Mouse (Mus musculus): ENCODE results near the gene Heatr4. TPM values are rescaled to one million over a fixed set of nuclear protein-coding genes. Genes with fewer than 3 reads are reported as not detected.

The Heatr4 gene
- polyA plus RNA-seq, 1 experiment from 2014 or later, result not detected

DNA sequence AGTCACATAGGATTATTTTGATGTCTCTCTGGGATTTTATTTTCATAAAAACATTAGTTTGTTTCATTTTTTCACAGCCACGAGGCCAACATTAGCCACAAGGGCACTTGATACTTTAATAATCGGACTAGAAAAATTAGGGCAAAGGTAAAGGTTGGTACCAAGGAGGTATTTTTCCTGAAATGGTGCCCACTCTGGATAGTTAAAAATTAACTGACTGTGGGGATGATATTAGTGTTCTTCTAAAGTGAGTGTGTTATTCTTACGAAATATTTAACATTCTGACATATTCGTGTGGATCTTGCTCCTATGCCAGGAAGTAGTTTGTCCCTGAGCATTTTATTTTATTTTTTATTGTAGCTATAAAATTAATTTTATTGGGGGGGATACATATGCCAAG, 3.0 kb downstream of the Heatr4 start:
- no peak overlapping the region for H3K4me3 ChIP-seq (ENCODE audit: low read length)
- H3K9me3 ChIP-seq (ENCODE audit: control insufficient read depth, low read length), result peaks cover 2% of the 10 kb centered on the region; the same call in 1 of the 2 replicates
- WGBS, result 55% methylated on average over 4 of the region's 4 CpGs

DNA sequence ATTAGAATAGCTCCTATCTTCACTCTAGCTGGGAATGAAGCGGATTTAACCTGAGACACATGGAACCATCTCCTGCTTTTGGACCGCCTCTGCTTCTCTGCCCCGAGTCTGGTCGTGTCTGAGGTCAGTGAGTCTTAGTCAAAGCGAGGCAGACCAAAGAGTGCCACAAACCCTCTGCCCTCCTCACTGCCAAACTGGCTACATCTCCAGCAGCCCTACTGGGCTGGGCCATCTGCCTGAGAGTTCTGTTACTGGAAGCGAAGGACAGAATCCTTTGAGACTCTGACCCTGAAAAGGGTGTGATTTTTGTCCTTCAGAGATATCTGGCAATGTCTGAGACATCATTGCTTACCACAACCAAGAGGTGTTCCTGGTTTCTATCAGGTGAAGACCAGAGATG, 5.8 kb downstream of the Heatr4 start:
- no peak for ATAC-seq (ENCODE audit: low read depth)

More for the DNA sequence above, 3.0 kb downstream of the Heatr4 start:
- H3K4me2 ChIP-seq (ENCODE audit: low read depth, low read length), result no peak overlapping the region
- no peak for ATAC-seq (ENCODE audit: low read depth)
- peaks cover 7% of the 10 kb centered on the region; the same call in 1 of the 2 replicates for H3K4me1 ChIP-seq (replicated peaks; ENCODE audit: control insufficient read depth, insufficient read depth, low read length)
- no peak overlapping the region for H3K27ac ChIP-seq (ENCODE audit: low read length)
- H3K36me3 ChIP-seq (ENCODE audit: control insufficient read depth, insufficient read depth, low read length), result no peaks in the 10 kb centered on the region
- no peak overlapping the region for H3K9ac ChIP-seq (ENCODE audit: low read length)
- H3K27me3 ChIP-seq (ENCODE audit: control insufficient read depth, insufficient read depth, low read depth, low read length), result no peaks in the 10 kb centered on the region

DNA sequence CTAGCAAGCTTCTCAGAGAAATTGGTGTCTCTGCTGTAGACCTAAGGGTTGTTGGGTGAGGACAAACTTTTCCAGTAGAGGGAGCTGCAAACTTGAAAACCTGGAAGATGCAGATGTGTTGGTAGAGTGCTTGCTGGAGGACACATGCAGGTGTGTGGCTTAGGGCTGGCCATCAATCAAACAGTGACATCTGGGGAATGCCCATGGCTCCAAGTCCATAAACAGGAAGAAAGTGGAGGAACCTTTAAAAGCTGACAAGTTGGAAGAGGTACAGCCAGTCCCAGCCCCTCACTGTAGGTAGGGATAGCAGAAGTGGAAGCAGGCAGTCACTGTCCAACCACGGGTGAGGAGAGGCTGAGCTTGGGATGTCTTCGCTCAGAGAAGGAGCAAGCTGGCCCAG, 12.5 kb downstream of the Heatr4 start:
- no peaks in the 10 kb centered on the region for H3K27me3 ChIP-seq (ENCODE audit: control insufficient read depth, insufficient read depth, low read depth, low read length)
- no peak overlapping the region for H3K27ac ChIP-seq (ENCODE audit: low read length)
- peak; percentile 69; the same call in 1 of the 2 replicates for ATAC-seq (ENCODE audit: low read depth)

More for the DNA sequence above, 5.8 kb downstream of the Heatr4 start:
- peaks cover 5% of the 10 kb centered on the region; the same call in 1 of the 2 replicates for H3K4me1 ChIP-seq (replicated peaks; ENCODE audit: control insufficient read depth, insufficient read depth, low read length)
- 89% methylated on average over 6 of the region's 6 CpGs for WGBS
- H3K4me3 ChIP-seq (ENCODE audit: low read length), result no peak overlapping the region
- no peaks in the 10 kb centered on the region for H3K36me3 ChIP-seq (ENCODE audit: control insufficient read depth, insufficient read depth, low read length)
- H3K4me2 ChIP-seq (ENCODE audit: low read depth, low read length), result no peak overlapping the region
- H3K27me3 ChIP-seq (ENCODE audit: control insufficient read depth, insufficient read depth, low read depth, low read length), result no peaks in the 10 kb centered on the region
- peaks cover 2% of the 10 kb centered on the region; the same call in 1 of the 2 replicates for H3K9me3 ChIP-seq (ENCODE audit: control insufficient read depth, low read length)
- H3K27ac ChIP-seq (ENCODE audit: low read length), result no peak overlapping the region
- H3K9ac ChIP-seq (ENCODE audit: low read length), result no peak overlapping the region

DNA sequence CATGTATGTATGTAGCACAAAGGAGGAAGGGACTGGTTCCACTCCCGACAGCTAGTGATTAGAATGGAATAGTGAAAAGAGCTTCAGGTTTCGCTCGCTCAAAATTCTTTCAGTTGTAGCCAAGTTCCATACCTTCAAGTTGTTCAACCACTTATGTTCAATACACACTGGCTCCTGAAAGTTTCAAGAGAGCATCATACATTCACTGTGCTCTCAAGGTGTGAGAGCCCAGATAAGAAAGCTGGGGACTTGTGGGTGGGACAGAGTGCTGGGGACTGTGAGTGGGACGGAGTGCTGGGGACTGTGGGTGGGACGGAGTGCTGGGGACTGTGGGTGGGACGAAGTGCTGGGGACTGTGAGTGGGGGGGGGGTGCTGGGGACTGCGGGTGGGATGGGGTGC, 19.4 kb downstream of the Heatr4 start:
- Histone ChIP-seq H3K36me3 (ENCODE audit: control insufficient read depth, insufficient read depth, low read length) (no peaks in the 10 kb centered on the region), H3K27ac (ENCODE audit: low read length) (no peak overlapping the region; the same call in 1 of the 2 replicates), H3K4me1 (replicated peaks; ENCODE audit: control insufficient read depth, insufficient read depth, low read length) (no peaks in the 10 kb centered on the region), H3K9ac (ENCODE audit: low read length) (no peak overlapping the region), H3K4me2 (ENCODE audit: low read depth, low read length) (0 out of 2 replicates have a peak overlapping the region, but pooled peaks have one; percentile 17), H3K9me3 (ENCODE audit: control insufficient read depth, low read length) (no peaks in the 10 kb centered on the region), H3K4me3 (ENCODE audit: low read length) (no peak overlapping the region), H3K27me3 (ENCODE audit: control insufficient read depth, insufficient read depth, low read depth, low read length) (no peaks in the 10 kb centered on the region)
- WGBS, result 47% methylated on average over 6 of the region's 7 CpGs
- ATAC-seq (ENCODE audit: low read depth), result peak; percentile 96

More for the DNA sequence above, 12.5 kb downstream of the Heatr4 start:
- 41% methylated on average over 2 of the region's 2 CpGs for WGBS
- Histone ChIP-seq H3K4me2 (ENCODE audit: low read depth, low read length) (no peak overlapping the region), H3K4me3 (ENCODE audit: low read length) (no peak overlapping the region), H3K36me3 (ENCODE audit: control insufficient read depth, insufficient read depth, low read length) (no peaks in the 10 kb centered on the region), H3K9me3 (ENCODE audit: control insufficient read depth, low read length) (no peaks in the 10 kb centered on the region), H3K9ac (ENCODE audit: low read length) (no peak overlapping the region), H3K4me1 (replicated peaks; ENCODE audit: control insufficient read depth, insufficient read depth, low read length) (no peaks in the 10 kb centered on the region)

DNA sequence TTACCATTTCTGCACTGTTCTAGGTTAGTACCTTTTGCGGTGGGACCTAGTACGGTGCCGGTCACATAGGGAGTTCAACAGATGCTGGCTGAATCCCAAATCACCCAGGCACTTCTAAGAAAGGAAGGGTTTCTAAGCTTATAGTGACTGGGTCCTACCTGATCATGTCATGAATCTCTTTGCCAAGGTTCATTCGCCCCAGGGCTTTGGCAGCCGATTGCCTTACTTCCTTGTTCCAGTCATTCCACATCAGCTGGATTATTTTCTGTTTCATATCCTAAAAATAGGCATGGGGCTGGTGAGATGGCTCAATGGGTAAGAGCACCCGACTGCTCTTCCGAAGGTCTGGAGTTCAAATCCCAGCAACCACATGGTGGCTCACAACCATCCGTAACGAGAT, 26.4 kb downstream of the Heatr4 start:
- WGBS, result 90% methylated on average over 9 of the region's 9 CpGs
- Histone ChIP-seq H3K27me3 (ENCODE audit: control insufficient read depth, insufficient read depth, low read depth, low read length) (no peaks in the 10 kb centered on the region), H3K27ac (ENCODE audit: low read length) (no peak overlapping the region), H3K9ac (ENCODE audit: low read length) (no peak overlapping the region), H3K4me3 (ENCODE audit: low read length) (no peak overlapping the region), H3K4me1 (replicated peaks; ENCODE audit: control insufficient read depth, insufficient read depth, low read length) (peaks cover 4% of the 10 kb centered on the region), H3K36me3 (ENCODE audit: control insufficient read depth, insufficient read depth, low read length) (no peaks in the 10 kb centered on the region), H3K4me2 (ENCODE audit: low read depth, low read length) (no peak overlapping the region), H3K9me3 (ENCODE audit: control insufficient read depth, low read length) (no peaks in the 10 kb centered on the region)
- ATAC-seq (ENCODE audit: low read depth), result no peak

DNA sequence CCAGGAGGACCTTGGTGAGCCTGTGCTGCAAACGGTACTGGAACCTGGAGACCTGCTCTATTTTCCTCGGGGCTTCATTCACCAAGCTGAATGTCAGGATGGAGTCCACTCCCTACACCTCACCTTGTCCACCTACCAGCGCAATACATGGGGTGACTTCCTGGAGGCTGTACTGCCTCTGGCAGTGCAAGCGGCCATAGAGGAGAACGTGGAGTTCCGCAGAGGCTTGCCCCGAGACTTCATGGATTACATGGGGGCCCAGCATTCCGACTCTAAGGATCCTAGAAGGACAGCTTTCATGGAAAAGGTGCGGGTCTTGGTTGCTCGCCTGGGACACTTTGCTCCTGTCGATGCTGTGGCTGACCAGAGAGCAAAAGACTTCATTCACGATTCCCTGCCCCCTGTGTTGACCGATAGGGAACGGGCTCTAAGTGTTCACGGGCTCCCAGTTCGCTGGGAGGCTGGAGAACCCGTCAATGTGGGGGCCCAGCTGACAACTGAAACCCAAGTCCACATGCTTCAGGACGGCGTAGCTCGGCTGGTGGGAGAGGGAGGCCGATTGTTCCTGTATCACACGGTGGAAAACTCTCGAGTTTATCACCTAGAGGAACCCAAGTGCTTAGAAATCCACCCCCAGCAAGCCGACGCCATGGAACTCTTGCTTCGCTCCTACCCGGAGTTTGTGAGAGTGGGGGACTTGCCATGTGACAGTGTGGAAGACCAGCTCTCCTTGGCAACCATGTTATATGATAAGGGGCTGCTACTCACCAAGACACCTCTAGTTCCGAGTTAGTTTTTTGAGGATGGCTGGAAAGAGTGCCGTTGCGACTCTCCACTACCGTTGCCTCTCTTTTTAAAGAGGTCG, 32.7 kb downstream of the Heatr4 start:
- H3K9ac ChIP-seq (ENCODE audit: low read length), result peak overlapping the region; percentile 88
- ATAC-seq (ENCODE audit: low read depth), result no peak
- 42% methylated on average over 32 of the region's 32 CpGs for WGBS

DNA sequence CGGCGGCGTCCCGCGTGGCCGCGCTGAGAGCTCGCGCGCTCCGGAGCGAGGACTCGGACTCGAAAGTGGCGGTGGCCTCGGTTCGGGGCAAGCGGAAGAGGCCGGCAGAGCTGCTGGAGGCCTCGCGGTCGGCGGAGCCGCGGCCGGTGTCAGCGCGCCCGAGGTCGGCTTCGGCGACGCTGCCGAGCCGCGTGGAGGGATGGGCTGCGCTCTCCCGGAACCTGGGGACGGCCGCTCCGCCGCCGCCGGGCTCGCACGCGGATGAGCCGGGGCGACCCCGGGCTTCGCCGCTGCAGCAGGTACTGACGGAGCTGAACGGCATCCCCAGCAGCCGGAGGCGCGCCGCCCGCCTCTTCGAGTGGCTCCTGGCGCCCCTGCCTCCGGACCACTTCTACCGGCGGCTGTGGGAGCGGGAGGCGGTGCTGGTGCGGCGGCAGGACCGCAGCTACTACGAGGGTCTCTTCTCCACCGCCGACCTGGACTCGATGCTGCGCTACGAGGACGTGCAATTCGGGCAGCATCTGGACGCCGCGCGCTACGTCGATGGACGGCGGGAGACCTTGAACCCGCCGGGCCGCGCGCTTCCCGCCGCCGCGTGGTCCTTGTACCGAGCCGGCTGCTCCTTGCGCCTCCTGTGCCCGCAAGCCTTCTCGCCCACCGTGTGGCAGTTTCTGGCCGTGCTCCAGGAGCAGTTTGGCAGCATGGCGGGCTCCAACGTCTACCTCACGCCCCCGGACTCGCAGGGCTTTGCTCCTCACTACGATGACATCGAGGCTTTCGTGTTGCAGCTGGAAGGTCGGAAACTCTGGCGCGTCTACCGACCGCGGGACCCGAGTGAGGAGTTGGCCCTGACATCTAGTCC, 33.6 kb downstream of the Heatr4 start:
- Histone ChIP-seq H3K9me3 (ENCODE audit: control insufficient read depth, low read length) (0 out of 2 replicates have a peak, but pooled peaks cover 5% of the 10 kb centered on the region), H3K9ac (ENCODE audit: low read length) (peak overlapping the region; percentile 88), H3K4me2 (ENCODE audit: low read depth, low read length) (peak overlapping the region; percentile 98), H3K27me3 (ENCODE audit: control insufficient read depth, insufficient read depth, low read depth, low read length) (no peaks in the 10 kb centered on the region), H3K4me3 (ENCODE audit: low read length) (peak overlapping the region; percentile 92), H3K27ac (ENCODE audit: low read length) (peak overlapping the region; percentile 79), H3K4me1 (replicated peaks; ENCODE audit: control insufficient read depth, insufficient read depth, low read length) (peaks cover 19% of the 10 kb centered on the region), H3K36me3 (ENCODE audit: control insufficient read depth, insufficient read depth, low read length) (no peaks in the 10 kb centered on the region)
- ATAC-seq (ENCODE audit: low read depth), result peak; percentile 58
- WGBS, result under 1% methylated on average over 111 of the region's 116 CpGs

More for the DNA sequence above, 32.7 kb downstream of the Heatr4 start:
- H3K9me3 ChIP-seq (ENCODE audit: control insufficient read depth, low read length), result 0 out of 2 replicates have a peak, but pooled peaks cover 5% of the 10 kb centered on the region
- H3K27ac ChIP-seq (ENCODE audit: low read length), result no peak overlapping the region; the same call in 1 of the 2 replicates
- no peaks in the 10 kb centered on the region for H3K27me3 ChIP-seq (ENCODE audit: control insufficient read depth, insufficient read depth, low read depth, low read length)
- peak overlapping the region; percentile 98 for H3K4me2 ChIP-seq (ENCODE audit: low read depth, low read length)
- peaks cover 19% of the 10 kb centered on the region for H3K4me1 ChIP-seq (replicated peaks; ENCODE audit: control insufficient read depth, insufficient read depth, low read length)
- no peaks in the 10 kb centered on the region for H3K36me3 ChIP-seq (ENCODE audit: control insufficient read depth, insufficient read depth, low read length)
- H3K4me3 ChIP-seq (ENCODE audit: low read length), result peak overlapping the region; percentile 92

DNA sequence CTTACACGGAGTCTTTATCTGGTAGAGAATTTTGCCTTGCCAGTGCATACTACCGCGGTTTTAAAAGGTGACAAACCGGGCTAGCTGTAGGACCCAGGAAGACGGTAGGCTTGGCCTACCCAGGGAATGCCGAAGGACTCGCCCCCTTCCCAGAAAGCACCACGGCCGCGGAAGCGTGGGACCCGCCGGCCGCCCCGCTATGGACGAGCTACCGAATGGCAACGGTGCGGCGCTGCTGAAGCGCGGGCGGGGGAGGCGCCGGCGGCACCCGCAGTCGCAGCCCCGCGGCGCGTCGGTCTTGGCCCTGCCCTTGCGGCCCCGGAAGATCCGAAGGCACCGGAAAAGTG, 34.2 kb downstream of the Heatr4 start, which contains the start of gene Riox1:
TSS of gene Riox1 (plus strand) at position 116 of the 347 bp plus-strand sequence.
- Histone ChIP-seq H3K27ac (ENCODE audit: low read length) (peak within 1 kb of the TSS; percentile 79), H3K36me3 (ENCODE audit: control insufficient read depth, insufficient read depth, low read length) (no peaks in the 10 kb centered on the region), H3K4me1 (replicated peaks; ENCODE audit: control insufficient read depth, insufficient read depth, low read length) (peaks cover 19% of the 10 kb centered on the region), H3K9me3 (ENCODE audit: control insufficient read depth, low read length) (0 out of 2 replicates have a peak, but pooled peaks cover 5% of the 10 kb centered on the region), H3K4me2 (ENCODE audit: low read depth, low read length) (peak within 1 kb of the TSS; percentile 98), H3K27me3 (ENCODE audit: control insufficient read depth, insufficient read depth, low read depth, low read length) (no peaks in the 10 kb centered on the region), H3K9ac (ENCODE audit: low read length) (peak within 1 kb of the TSS; percentile 88), H3K4me3 (ENCODE audit: low read length) (peak within 1 kb of the TSS; percentile 92)
- ATAC-seq (ENCODE audit: low read depth), result peak; percentile 94
- WGBS, result under 1% methylated on average over 37 of the region's 37 CpGs
